ENCODE assay signal across 40 mouse cellular contexts in genomic region chr17:17738635-17739034, GRCm38 (mm10). TPM values are rescaled to one million over a fixed set of nuclear protein-coding genes. Genes with fewer than 3 reads are reported as not detected.
"Had no signal": no experiment of that assay in that cellular context is flagged by ENCODE, and none has a peak within 500 bp of the region (broad histone marks: within the 10 kb centered on the region; RNA-seq: fewer than 3 reads in every experiment).

No protein-coding gene starts in this region.

- H3K4me3 ChIP-seq: heart, adult 2 months; heart, embryonic 13.5 days; heart, embryonic 15.5 days; hindbrain, embryonic 13.5 days; hindbrain, embryonic 15.5 days; kidney, embryonic 15.5 days; left cerebral cortex, adult 2 months; limb, embryonic 13.5 days; limb, embryonic 15.5 days; liver, embryonic 12.5 days had no signal

- H3K36me3 ChIP-seq: heart, embryonic 13.5 days; heart, embryonic 15.5 days; hindbrain, embryonic 13.5 days; hindbrain, embryonic 15.5 days; kidney, embryonic 15.5 days; limb, embryonic 13.5 days; limb, embryonic 15.5 days; liver, embryonic 12.5 days had no signal

- H3K27me3 ChIP-seq: heart, embryonic 13.5 days; heart, embryonic 15.5 days; hindbrain, embryonic 13.5 days; hindbrain, embryonic 15.5 days; kidney, embryonic 15.5 days; limb, embryonic 13.5 days; limb, embryonic 15.5 days; liver, embryonic 12.5 days had no signal

- H3K27ac ChIP-seq: heart, adult 2 months; heart, embryonic 13.5 days; heart, embryonic 15.5 days; hindbrain, embryonic 13.5 days; hindbrain, embryonic 15.5 days; hindbrain, postnatal 0 days; kidney, embryonic 15.5 days; kidney, postnatal 0 days; left cerebral cortex, adult 2 months; limb, embryonic 13.5 days; limb, embryonic 15.5 days; liver, embryonic 12.5 days; liver, embryonic 14.5 days had no signal

- DNase-seq: gastrocnemius, postnatal 14 days; gastrocnemius, postnatal 36 days; heart, adult 11 months; heart, adult 2 months; heart, postnatal 14 days; heart, postnatal 36 days; kidney, adult 11 months; kidney, adult 9 months; kidney, postnatal 14 days; kidney, postnatal 36 days; layer of hippocampus, adult 9-11 months; layer of hippocampus, postnatal 36 days had no signal

- H3K4me1 ChIP-seq: heart, embryonic 13.5 days; heart, embryonic 15.5 days; hindbrain, embryonic 13.5 days; hindbrain, embryonic 15.5 days; kidney, embryonic 15.5 days; limb, embryonic 13.5 days; limb, embryonic 15.5 days; liver, embryonic 12.5 days had no signal

RNA-seq across cellular contexts. Expression of gene Vmn2r90, which starts 35.1 kb away (rescaled TPM):
- total RNA-seq: gastrocnemius, adult 18-20 months; gastrocnemius, adult 8-10 months; gastrocnemius, postnatal 14 days; gastrocnemius, postnatal 36 days; heart, adult 2 months; heart, postnatal 14 days; heart, postnatal 36 days; hematopoietic stem cell, adult 5-6 weeks; hindbrain, postnatal 0 days; layer of hippocampus, adult 18-20 months; layer of hippocampus, postnatal 14 days; layer of hippocampus, postnatal 36 days; left cerebral cortex, postnatal 14 days; liver, adult 2 months had no signal
- polyA plus RNA-seq: gonadal fat pad, adult 2 months; heart, adult 2 months; heart, embryonic 11.5 days; heart, embryonic 13.5 days; heart, embryonic 15.5 days; heart, postnatal 0 days; hindbrain, embryonic 11.5 days; hindbrain, embryonic 13.5 days; hindbrain, embryonic 15.5 days; hindbrain, postnatal 0 days; intestine, embryonic 14.5 days; intestine, embryonic 16.5 days; kidney, embryonic 15.5 days; kidney, postnatal 0 days; large intestine, adult 2 months; limb, embryonic 11.5 days; limb, embryonic 13.5 days; limb, embryonic 15.5 days; liver, adult 2 months; liver, embryonic 12.5 days; liver, embryonic 14.5 days; liver, embryonic 16.5 days had no signal
